Mouse (Mus musculus): ENCODE measurements around the gene Fut4.

Fut4 gene

DNA sequence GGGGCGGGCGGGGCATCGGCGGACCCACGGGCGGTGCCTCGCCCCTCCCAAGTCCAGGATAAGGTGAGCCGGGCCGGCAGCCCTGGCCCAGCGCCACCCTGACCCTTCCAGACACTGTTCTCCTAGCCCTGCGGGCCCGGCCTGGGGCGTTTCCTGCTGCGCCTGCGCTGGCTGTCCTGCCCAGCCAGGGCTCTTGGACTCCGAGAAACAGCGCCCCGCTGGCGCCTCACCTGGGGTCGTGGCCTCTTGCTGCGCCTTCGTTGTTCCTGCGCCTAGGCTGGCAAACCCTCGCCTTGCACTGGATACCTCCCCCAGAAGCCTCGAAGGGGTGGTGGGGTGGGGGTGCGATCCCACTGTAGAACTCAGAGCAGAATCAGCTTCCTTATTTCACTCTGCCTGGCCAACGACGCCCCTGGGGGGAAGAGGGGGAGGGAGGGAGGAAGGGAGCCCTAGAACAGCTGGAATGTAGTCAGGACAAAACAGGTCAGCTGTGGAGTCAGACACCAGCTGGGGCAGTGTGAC is at the start of gene Fut4:
Fut4 (minus strand) TSS at position 393 of the 522 bp plus-strand sequence.
- DNase-seq = peak; percentile 13 to 39

DNA sequence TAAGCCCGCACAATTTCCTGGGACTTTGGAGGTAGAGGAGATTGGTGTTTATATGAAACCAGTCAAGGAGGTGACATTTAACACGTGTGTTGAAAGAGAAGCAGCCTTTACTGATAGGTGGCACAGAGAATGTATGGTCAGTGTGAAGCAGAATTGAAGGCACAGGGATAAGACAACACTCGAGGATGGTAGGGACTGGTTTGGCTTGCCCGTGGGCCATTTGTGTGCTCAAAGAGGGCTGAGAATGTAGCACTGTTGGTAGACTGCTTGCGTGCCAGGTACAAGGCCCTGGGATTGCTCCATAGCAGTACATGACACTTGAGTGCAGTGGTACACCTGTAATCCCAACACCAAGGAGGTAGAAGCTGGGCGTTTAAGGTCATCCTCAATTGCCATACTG is 35.2 kb upstream of the Fut4 start:
- no peak for DNase-seq

DNA sequence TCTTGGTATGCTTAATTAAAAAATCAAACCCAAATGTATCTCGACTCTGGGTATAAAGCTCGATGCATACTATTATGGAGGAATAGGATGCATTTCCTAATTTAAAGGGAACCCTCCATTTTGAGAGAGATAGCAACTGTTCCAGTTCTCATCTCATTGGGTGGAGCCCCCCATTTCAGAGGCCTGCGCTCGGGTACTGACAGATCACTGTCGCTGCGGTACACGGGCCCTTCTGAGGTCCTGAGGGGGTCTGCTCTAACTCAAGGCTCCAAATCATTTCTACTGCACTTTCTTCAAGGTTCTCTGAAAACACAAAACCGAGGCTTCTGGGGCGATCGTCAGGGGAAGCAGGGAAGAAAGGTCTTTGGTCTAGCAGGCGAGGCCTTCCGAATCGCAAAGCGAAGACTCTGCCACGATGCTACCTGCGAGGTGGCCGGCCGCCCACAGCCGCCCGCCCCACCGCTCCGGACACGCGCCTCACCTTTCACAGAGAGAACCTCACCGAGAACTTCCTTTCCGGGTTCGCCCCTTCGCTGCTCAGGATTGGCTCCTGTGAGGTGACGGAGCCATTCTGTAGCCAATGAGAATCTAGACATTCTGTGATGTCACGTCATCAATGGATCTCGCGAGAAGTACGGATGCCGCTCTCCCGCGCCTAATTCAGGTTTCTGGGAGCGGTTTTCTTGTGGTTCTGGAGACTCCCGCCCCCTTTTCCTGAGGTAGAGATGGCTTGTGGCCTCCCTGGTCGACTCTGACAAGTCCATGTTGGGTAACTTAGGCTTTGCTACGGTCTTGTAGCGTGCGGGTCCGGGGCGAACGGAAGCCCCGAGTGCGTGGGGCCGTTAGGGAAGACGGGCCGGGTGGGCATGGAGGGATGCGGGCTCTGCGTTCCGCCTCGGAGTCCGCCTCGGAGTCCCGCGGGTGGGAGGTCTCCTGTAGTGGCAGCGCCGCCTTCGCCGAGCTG is 32.1 kb upstream of the Fut4 start, which contains the start of the genes Mre11a and Ankrd49:
Mre11a (plus strand) TSS at position 616 of the 964 bp plus-strand sequence.
Ankrd49 (minus strand) TSS at position 818 of the 964 bp plus-strand sequence.
- peak; percentile 79 to 83 for DNase-seq

DNA sequence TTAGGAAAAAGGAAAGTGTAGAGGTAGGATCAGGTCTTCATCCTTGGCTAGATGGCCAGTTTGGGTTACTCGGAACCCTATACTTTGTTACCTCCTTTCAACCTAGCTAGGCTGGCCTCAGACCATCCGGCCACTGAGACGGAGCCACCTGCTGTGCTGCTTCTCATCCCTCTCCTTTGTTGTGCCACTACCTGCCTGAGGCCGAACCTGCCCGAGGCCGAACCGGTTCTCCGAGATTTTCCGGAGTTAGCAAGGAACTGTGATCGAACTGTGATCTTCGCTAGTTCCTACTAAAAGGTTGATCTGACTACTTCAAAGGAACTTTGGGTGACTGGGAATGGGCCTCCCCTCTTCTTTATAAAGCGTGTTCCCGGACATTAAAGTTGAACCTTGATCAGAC is 26.1 kb upstream of the Fut4 start:
- no peak for DNase-seq

DNA sequence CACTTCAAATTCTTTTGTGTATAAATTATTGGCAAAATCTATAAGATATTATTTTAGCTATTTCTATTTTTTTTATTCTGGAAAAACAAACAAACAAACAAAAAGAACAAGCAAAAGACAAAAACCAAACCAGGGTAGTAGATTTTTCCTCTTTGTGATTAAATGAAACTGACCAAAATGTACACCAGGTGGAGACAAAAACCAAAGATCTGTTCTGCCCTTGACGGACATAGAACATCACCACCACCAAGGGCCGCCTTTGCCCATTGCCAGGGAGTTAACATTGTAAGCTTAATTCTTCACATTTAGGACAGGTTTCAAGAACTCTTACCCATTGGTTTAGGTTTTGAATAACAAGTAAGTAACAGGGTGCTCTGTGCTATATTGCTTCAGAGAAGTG is 21.6 kb upstream of the Fut4 start:
- DNase-seq = no peak

DNA sequence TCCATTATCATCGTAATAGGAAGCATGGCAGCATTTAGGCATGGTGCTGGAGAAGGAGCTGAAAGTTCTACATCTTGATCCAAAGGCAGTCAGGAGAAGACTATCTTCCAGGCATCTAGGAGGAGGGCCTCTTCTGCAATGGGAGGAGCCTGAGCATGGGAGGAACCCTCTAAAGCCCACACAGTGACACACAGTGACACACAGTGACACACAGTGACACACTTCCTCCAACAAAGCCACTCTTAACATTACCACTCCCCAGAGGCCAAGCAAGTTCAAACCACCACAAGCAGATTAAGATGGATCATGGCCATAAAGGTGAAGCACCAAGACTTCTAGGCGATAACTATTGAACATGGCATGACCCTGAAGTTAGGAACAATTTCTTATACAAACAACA is 19.9 kb upstream of the Fut4 start:
- DNase-seq = no peak

DNA sequence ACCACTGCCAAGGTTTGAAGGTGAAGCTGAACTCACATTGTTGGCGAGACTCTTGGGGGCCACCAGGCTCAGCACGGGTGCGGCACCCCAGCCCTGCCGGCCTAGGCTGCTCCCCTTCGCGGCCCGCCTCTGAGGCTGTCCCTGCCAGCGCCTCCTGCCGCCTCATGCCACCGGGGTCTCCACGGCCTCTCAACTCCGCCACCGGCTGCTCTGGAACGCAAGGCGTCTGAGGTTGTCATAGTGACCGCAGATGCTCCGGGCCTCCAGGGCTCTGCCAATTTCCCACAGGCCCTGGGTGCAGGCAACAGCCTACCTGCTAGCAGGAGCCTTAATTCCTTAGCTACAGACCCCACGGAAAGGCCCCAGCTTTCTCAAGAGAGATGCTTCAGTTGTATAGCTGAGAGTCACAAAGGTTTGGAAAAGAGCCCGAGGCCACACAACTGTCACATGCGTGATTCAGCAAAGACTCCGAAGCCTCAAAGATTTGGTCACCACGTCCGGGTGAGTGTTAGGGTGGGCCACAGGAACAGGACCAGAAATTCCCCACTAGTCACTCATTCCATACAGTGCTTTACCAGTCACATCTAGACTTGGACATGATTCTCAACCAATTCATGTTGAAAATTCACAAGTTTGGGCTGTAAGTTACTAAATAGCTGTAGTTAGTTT is 18.7 kb upstream of the Fut4 start, which contains the start of gene 1700012B09Rik:
1700012B09Rik (minus strand) TSS at position 228 of the 669 bp plus-strand sequence.
- no peak for DNase-seq

DNA sequence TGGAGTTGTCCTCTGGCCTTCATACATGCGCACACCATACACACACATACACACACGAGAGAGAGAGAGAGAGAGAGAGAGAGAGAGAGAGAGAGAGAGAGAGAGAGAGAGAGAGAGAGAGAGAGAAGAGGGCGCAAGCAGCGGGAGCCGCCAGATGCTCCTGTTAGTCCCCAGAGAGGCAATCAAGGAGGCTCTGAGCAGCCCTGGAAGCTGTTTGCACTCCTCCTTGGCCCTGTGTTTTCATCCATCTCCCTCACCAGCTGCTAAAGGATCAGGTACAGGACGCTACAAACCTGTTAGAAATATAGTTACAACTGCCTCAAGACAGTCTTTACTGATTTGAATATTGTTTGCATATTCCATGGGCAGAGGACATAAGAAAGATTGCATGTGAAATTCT is 17.6 kb upstream of the Fut4 start:
- no peak for DNase-seq

DNA sequence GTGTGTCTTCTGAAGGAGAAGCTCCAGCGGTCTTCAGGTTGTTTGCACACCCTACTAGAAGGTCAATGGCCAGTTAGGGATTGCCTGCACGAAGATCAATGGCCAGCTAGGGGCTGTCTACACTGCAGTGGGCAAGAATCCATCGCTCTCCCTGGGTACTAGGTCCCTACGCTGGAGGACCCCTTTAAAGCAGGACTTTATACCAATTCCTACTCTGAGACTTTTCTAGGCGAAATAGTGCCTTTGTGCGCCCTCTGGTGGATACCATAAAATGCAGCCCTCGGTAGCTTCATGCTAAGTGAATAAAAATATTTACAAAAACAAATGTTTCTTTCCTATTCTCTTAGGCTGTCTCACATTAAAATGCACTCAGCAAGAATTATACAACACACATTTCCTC is 12.6 kb upstream of the Fut4 start:
- peak in 1 of 2 experiments; percentile 43 for DNase-seq

DNA sequence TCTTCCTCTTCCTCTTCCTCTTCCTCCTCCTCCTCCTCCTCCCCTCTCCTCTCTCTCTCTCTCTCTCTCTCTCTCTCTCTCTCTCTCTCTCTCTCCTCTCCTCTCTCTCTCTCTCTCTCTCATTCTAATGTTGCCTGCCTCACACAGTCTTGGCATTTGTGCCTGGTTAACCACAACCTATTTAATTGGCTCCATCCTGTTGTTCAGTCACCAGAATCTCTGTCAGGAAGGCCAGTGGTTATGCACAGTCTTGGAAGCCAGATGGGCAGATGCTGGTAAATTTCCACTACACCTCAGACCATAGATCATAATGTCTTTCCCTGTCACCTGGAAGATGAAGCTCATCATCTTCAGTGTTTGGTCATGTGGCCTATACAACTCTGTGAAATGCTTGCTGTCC is 7.1 kb upstream of the Fut4 start:
- no peak for DNase-seq

DNA sequence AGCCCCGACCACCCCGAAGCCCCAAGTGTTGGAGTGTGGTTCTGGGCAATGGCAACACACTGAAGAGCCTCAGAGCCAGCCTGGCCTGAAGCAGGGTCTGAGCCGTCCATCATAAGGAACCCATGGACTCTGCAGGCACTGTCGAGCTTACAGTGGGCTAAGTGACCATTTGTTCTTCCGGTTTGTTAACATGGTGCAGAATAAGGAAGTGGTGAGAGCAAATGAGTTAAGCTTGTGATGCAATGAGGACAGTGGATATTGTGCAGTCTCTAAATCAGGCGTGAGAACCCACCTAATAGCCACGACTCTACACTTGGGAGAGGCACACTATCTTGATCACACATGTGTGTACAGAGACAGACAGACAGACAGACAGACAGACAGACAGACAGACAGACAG is 6.4 kb upstream of the Fut4 start:
- DNase-seq = no peak

DNA sequence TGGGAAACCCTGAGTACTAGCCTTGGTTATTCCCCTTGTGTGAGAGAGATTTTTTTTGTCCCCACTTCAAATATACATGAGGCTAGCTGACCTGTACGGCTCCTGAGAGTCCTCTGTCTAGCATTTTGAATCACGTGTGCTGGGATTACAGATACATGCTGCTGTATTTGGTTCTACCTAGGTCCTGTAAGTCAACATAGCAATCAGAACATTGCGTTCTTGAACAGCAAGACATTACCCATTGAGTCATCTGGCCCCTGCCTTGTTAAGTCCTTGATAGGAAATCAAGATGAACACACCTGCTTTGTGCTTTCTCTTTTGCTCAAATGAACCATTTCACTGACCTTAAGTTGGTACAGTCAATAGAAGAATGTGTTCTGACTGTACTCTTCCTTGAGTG is 2.3 kb upstream of the Fut4 start:
- DNase-seq = no peak

DNA sequence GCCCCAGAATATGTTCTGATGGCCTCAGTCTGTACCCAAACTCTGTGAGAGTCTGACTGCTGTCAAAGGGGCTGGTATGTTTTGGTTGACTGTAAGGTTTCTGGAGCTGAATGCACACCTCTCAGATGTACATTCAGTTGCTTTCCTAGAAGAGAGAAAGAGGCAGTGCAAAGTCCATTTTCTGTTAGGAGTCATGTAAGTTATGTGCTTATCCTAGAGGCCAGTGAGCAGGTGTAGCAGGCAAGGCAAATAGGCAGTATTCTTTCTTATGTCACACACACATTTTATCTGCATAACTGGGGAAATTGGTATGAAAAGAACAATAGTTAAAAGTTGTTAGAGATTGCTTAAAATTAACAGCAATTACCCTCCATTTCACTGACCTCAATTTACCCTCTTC is 1.8 kb upstream of the Fut4 start:
- no peak for DNase-seq

DNA sequence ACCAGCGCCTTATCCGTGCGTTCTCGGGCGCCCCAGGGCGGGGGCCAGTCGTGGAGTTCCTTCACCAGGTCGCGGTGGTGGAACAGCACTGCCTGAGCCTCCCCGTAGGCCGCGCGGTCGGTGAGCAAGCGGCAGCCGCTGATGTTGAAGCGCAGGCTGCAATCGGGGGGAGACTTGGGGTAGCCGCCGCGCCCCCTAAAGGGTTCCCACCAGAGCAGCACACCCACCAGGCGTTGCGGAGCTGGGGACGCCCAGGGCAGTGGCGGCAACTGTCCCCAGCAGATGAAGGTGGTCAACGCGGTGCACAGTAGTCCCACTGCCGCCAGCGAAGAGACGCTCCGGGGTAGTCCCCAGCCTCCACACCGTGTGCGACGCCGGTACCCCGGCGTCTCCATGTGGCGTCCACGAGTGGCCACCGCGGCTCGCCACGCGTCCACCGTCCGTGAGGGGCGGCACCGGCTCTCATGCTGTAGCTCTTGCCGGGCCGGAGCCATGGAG is 641 bp downstream of the Fut4 start:
- peak in 1 of 2 experiments; percentile 18 for DNase-seq

DNA sequence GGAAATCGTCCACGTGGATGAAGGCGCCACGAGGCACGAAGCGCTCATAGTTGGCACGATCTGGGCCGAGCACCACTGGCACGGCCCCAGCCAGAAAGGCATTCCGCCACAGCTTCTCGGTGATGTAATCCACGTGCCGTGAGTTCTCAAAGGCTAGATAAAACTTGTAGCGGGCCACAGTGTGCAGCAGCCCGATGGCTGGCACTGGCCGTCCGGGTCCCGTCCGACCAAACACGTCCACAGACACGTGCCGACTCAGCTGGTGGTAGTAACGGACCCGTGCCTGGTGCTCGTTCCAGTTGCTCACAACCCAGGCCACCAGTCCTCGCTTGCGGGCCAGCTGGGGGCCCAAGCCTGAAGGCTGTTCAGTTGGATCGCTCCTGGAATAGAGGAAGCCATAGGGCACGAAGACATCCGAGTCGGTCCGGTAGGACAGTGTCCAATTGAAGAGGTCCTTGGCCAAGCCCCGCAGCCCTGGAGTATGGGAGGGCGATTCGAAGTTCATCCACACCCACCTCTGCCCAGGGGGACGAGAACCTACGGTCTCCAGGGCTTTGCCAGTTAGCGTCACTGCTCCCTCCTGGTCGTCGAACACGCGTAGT is 1.2 kb downstream of the Fut4 start:
- DNase-seq = no peak

DNA sequence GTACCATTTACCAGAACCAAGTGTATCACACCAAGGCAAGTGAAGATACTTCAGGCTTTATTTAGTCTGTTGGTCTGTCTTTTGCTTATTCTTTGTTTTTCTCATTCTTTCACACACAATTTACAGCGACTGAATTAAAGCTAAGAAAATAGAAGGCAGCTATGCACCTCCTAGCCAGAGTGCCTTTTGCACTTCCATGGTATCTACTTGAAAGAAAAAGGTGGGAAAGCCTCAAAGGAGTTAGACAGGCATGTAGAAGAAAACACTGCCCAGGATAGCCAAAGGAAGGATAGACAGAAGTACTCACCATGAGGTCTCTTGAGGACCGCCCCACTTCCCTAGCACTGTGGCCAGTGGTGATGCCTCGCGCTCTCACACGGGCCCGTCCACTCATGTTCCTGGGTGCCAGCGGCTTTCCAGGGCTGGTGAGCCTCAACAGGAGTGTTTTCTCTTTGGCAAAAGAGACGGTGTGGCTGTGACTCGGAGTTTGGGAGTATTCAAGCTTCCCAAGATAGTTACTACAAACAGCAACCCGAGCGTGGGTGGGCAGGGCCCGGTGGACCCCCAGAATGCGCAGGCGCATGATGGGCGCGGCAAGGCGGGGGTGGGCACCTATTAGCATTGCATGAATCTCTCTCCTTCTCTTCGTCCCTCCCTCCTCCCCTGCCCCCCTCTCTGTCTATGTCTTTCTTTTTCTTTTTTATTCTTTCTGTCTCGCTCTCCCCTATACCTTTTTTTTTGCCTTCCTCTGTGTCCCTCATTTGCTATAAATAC is 11.9 kb downstream of the Fut4 start, which contains the start of gene Piwil4:
Piwil4 (minus strand) TSS at position 583 of the 774 bp plus-strand sequence.
- no peak for DNase-seq

DNA sequence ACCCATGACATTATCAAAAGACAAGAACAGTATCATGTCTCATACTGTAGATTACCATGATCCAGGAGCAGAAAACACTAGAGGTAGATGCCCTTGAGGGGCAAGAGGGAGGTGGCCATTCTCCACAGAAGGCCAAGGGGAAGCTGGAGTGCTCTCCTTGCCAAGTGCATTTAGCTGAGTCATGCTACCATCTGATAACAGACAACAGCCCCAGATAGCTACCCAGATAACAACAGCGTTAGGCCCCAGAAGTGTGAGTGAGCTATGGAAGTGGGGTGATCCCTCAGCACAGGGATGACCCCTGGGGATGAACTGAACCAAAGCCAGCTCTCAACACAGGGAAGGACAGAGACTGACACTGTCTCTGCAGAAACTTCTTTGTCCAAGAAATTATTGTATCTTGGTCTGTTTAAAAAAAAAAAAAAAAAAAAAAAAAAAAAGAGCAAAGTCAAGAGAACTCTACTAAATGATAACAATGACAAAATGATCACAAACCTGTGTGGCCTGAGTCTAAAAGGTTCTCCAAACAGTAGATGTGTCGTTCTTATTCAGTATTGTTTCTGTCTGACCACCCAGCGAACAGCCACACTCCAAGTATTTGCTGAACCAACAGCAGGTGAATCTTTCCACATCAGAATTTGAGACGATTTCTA is 12.6 kb downstream of the Fut4 start:
- no peak for DNase-seq

DNA sequence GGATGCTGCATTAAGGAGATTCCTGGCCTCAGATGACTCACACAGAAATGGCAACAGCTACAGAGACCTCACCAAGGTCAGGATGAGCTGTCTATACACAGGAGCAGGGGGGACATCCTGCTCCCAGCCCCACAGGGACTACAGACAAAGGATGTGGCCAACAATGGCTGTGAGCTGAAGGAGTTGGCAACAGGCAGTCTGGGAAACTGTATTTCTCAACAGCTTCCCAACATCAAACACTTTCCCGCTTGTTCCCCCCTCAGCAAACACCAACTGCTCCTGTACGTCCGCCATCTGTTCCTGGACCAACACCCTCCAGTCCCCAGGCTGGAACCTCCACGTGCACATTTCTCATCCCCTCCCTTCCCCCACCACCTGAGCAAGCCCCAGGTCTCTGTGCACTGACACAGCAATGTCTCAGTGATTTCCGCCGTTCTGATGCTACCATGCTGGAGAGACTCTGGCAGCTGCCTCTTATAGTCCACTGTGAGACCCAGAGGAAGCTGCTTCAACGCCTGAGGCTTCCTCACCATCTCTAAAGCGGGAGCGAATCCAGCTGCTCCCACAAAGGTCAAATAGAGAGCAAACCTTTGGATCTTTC is 21.2 kb downstream of the Fut4 start:
- no peak for DNase-seq

DNA sequence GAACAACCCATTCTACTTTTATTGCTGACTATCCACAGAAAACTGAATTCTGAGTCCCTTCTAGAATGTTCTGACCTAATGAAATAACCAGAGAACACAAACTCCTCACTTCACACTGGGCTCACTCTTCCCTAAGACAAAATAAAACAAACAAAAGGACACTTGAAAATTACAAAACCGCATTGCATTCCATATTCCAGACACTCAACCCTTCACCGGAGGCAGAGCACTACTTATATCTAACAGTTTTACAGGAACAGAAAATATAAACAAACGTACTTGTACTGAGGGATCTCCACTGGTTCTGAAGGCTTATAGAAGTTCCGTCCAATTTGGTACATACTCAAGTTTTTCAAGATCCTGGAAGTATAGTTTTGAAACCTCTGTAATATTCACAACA is 23.8 kb downstream of the Fut4 start:
- DNase-seq = no peak

DNA sequence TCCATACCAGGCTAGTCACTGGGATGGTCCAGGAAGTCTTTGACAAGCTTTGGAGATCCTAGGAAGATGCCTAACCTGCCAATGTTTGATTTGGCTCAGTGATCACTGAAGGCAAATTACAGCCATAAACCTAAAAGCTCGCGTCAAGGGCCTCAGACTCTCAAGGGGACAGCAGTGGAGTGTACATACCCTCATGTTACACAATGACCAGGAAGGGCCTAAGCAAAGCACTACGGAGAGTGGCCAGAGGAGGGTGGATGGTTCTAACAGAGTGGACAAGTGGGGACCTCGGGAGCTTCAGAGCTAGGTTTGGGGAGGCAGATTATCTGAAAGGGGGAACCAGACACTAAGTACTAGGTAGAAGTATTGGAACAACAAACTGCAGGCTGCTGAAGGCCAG is 25.6 kb downstream of the Fut4 start:
- no peak for DNase-seq

DNA sequence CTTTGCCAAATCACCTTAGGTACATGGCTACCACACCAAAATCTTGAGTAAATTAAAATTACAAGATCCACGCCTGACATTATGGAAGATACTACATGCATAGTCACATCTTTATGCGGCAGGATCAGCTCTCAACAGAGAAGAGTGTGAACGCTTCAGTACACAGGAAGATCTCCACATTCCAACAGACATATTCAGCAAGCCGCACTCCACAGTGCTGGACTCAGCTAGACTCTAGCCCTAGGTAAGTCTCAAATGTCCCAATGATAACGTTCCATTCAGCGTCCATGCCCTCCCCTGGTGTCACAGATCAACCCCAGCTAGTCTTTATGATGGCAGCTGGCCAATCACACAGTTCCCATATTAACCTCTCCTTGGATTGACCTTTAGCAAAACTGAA is 26.2 kb downstream of the Fut4 start:
- no peak for DNase-seq

Data from spleen, adult 18-20 months (tissue).